Mouse (Mus musculus): ENCODE measurements around the gene Spag16.

Spag16 gene

GRCm38 (mm10) chr1:70442209-70443080, 615.7 kb downstream of the Spag16 start:
- DNase-seq (ENCODE audit: extremely low spot score, low spot score), result no peak

- DNase-seq (ENCODE audit: extremely low spot score, low spot score), result no peak
Observed at GRCm38 (mm10) chr1:70479864-70480263, 653.1 kb downstream of the Spag16 start.

- no peak for DNase-seq (ENCODE audit: extremely low spot score, low spot score)
Observed at GRCm38 (mm10) chr1:70518918-70519317, 692.1 kb downstream of the Spag16 start.

GRCm38 (mm10) chr1:70527134-70527533, 700.4 kb downstream of the Spag16 start:
- no peak for DNase-seq (ENCODE audit: extremely low spot score, low spot score)

- DNase-seq (ENCODE audit: extremely low spot score, low spot score), result no peak
Observed at GRCm38 (mm10) chr1:70529771-70530170, 703.0 kb downstream of the Spag16 start.

GRCm38 (mm10) chr1:70551839-70552238, 725.1 kb downstream of the Spag16 start:
- no peak for DNase-seq (ENCODE audit: extremely low spot score, low spot score)

- DNase-seq (ENCODE audit: extremely low spot score, low spot score), result no peak
Observed at GRCm38 (mm10) chr1:70621805-70622204, 795.0 kb downstream of the Spag16 start.

- no peak for DNase-seq (ENCODE audit: extremely low spot score, low spot score)
Observed at GRCm38 (mm10) chr1:70624803-70625460, 798.2 kb downstream of the Spag16 start.

GRCm38 (mm10) chr1:70652719-70653118, 825.9 kb downstream of the Spag16 start:
- no peak for DNase-seq (ENCODE audit: extremely low spot score, low spot score)

GRCm38 (mm10) chr1:70692529-70692928, 865.8 kb downstream of the Spag16 start:
- DNase-seq (ENCODE audit: extremely low spot score, low spot score), result no peak

GRCm38 (mm10) chr1:70700270-70700669, 873.5 kb downstream of the Spag16 start:
- no peak for DNase-seq (ENCODE audit: extremely low spot score, low spot score)

- DNase-seq (ENCODE audit: extremely low spot score, low spot score), result no peak
Observed at GRCm38 (mm10) chr1:70703934-70704333, 877.2 kb downstream of the Spag16 start.

GRCm38 (mm10) chr1:70705821-70706220, 879.1 kb downstream of the Spag16 start:
- DNase-seq (ENCODE audit: extremely low spot score, low spot score), result no peak

GRCm38 (mm10) chr1:70725045-70725444, 898.3 kb downstream of the Spag16 start:
- no peak for DNase-seq (ENCODE audit: extremely low spot score, low spot score)

GRCm38 (mm10) chr1:70725655-70726066, 898.9 kb downstream of the Spag16 start, which contains the start of gene Vwc2l:
Gene Vwc2l (plus strand): TSS chr1:70725715.
- peak; percentile 83 for DNase-seq (ENCODE audit: extremely low spot score, low spot score)
